Mouse (Mus musculus): ENCODE results near the gene Fga.

DNA sequence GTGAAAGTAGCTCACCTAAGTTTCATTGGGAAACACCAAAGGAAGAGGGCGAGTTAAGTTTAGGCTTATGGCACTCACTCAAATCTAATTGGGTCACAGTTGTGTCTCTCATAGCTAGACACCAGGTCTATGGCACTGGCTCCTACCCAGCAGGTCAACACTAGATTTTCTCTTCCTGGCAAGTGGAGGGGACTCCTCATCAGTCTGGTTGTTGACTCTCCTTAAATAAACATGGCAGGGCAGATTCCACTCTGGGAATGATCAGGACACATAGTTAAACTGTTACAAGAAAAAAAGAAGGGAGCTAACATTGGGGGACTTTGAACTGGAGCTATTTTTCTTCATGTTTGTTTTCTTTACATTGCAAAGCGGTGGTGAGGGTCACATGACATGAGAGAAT is 5.5 kb upstream of the Fga start:
- TF ChIP-seq CTCF (IDR thresholded peaks at IDR 0.05; ENCODE audit: low read depth) (no peak), EP300 (optimal IDR thresholded peaks at IDR 0.05) (no peak)
